Mouse (Mus musculus): ENCODE measurements around the gene Podxl. TPM values are rescaled to one million over a fixed set of nuclear protein-coding genes. Genes with fewer than 3 reads are reported as not detected.
A peak's percentile ranks its signal among the peaks of the same experiment; 100 is the strongest.

Podxl gene
- total RNA-seq (2021) = 10 to 100 TPM; 20.3 to 22.7 TPM
- long read RNA-seq, experiment 1, full-length matches to known transcripts = 3 of 8 reads
- long read RNA-seq, experiment 1, partial matches to known transcripts = 0 of 8 reads
- long read RNA-seq, experiment 1, other reads (novel, unspliced or antisense) = 5 of 8 reads
- long read RNA-seq, experiment 2, full-length matches to known transcripts = 1 of 7 reads
- long read RNA-seq, experiment 2, partial matches to known transcripts = 0 of 7 reads
- long read RNA-seq, experiment 2, other reads (novel, unspliced or antisense) = 6 of 7 reads

DNA sequence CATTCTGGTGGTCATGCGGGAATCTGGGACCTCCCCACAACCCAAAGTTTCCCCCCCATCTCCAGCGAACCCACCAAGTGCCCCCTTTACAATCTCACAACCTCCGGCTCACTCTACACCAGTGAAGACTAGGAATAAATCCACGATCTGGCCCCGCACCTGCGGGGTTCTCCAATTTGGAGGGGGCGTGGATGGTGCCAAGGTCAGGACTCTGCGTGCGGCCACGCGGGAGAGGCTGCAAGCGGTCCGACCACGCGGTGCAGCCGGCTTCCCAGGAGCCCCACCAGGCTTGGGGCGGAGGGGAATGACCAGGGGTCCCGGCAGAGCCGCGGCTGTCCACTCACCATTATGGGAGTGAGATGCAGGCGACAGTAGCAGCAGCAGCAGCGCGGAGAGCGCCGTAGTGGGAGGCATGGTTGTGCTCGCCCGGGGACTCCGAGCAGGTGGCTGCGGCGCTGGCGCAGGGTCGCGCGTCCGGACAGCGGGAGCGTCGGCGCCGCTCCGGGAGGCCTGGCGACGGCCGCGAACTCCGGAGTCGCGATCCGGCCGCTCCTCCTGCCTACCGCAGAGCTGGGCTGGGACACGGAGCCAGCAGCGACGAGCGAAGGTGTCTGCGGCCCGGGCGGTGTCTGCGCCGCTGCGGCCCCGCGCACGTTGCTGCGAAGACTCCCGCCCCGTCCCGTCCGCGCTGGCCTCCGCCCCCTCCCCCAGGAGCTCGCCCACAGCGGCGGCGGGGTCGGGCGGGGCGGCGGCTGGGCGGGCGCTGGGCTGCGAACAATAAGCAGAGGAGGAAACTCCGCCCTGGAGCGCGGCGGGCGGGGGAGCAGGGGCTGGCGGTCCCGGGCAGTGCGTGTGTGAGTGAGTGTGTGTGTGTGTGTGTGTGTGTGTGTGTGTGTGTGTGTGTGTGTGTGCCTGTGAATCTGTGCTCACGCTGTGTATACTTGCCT lies at the start of gene Podxl:
TSS of gene Podxl (minus strand) at position 747 of the 947 bp plus-strand sequence.
- DNase-seq (ENCODE audit: low spot score in 2 of 2) = peak; percentile 52 to 62

DNA sequence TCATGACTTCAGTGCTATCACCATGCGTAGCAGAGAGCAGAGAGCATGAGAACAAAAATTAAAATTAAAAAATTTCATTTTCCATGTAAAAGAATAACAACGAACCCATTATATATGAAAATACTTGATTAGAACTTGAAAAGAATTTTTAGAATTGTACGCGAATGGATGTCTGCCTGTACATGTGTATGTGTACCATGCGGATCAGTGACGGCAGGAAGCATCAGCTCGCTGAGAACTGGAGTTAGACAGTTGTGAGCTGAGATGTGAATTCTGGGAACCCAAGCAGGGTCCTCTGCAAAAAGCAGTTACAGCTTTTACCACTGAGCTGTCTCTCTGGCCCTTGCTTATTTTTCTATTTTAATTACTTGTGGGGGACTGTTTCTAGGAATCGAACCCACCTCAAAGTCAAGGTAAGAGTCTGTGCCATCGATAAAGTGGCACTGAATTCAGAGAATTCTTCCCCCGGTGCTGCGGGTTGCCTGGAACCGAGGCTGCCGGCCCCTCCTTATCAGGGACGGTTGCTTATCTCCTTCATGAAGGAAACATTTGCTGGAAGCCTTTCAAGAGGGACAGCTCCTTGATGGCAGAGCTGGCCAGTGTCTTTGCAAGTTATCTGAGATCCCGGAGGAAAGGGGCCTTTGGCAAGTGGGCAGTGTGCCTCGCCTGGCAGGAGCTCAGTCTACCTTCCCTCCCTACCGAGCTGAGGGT lies 48.9 kb upstream of the Podxl start:
- no peak for DNase-seq (ENCODE audit: low spot score in 2 of 2)

DNA sequence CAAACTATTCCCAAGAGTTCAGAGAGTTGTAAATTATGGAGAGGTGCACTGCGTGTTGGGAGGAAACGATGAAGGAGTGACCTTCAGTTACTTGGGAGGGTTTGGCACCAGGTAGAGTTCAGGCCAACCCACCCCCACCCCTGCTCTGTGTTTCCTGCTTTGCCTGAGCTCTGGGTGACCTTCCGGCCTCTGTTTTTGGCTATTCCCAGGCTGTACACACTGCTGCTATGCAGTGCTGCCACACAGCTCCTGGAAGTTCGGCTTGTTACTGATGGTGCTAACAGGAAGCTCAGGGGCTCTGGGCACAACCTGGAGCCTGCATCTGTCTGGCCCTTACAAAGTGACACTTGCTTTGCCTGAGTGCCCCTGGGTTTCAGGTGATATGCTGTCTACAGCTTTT lies 42.6 kb upstream of the Podxl start:
- DNase-seq (ENCODE audit: low spot score in 2 of 2) = no peak

DNA sequence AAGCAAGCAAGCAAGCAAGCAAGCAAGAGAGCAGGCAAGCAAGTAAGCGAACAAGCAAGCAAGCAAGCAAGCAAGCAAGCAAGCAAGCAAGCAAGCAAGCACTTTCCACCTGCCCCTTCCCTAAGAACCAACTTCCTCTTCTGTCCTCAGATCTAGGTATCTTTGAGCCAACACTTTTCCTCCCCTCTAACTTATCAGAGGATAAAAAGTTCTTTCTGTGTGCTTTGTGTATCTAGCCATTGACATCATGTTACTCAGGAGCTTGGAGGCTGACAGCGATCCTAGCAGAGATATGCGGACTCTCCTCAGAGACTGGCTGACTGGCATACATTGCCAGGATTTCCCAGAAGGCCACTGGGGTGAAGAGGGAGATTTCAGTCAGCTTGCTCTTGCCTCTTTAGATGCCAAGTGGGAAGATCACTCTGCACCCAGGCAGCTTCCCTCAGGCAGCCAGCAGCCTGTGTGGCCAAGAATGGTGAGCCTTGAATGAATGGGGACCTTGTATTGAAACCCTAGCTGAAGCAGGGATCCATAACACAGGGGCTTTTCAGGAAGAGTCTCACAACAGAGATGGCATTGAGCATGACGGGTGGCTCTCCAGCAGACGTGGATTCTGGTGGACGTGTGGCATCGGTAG lies 41.0 kb upstream of the Podxl start:
- DNase-seq (ENCODE audit: low spot score in 2 of 2) = no peak

DNA sequence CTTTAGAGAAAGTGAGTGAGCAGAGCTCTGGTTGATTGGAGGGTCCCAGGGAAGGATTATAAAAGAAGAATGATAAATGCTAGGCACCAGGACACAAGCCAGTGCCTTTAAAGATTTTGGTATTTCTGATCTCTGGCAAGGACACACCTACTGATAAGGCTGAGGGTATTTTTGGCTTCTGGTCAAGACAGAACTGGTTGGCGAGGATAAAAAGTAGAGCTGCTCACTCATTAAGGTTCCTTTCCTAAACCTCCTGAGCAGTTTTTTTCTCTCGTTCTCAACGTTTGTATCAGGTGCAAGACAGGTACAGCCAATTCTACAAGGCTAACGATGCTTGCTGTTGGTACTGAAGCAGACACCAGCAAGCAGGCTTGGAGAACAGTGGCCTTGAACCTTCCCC lies 38.7 kb upstream of the Podxl start:
- DNase-seq (ENCODE audit: low spot score in 2 of 2) = no peak

DNA sequence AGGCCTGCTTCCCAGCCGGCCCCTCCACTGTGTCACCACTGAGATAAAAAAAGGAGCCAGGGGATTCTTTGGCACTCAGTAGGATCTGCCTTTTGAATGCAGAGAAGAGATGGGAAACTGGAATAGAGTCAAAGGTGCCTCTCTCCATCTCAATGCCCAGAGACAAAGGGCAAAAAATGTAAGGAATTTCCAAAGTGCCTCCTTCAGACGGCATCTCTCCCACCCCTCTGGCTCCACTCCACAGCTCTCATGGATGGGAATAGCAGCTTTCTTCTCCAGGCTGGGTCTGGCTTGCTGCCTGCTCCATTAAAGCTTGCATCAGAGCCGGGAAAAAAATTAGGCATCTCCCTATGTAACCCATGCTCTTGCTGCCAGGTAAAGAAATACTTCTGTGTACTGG lies 37.4 kb upstream of the Podxl start:
- peak; percentile 34 to 46 for DNase-seq (ENCODE audit: low spot score in 2 of 2)

DNA sequence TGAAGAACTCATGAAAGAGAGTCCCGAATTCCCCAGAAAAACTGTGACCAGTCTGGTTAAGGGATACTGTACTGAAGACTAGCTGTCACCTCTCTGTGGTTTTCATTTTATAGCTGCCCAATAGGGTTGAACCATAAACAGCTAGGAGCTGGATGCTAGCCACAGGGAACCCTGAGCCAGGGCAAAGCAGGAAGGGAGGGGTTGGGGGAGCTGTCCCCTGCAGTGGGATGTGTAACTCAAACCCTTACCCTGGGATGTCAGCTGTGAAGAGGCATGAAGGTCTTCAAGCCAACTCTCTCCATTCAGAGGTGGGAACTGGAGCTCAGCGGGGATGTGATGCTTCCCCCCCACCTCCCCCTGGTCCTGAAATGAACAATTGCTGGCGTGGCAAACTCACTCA lies 36.1 kb upstream of the Podxl start:
- DNase-seq (ENCODE audit: low spot score in 2 of 2) = no peak

DNA sequence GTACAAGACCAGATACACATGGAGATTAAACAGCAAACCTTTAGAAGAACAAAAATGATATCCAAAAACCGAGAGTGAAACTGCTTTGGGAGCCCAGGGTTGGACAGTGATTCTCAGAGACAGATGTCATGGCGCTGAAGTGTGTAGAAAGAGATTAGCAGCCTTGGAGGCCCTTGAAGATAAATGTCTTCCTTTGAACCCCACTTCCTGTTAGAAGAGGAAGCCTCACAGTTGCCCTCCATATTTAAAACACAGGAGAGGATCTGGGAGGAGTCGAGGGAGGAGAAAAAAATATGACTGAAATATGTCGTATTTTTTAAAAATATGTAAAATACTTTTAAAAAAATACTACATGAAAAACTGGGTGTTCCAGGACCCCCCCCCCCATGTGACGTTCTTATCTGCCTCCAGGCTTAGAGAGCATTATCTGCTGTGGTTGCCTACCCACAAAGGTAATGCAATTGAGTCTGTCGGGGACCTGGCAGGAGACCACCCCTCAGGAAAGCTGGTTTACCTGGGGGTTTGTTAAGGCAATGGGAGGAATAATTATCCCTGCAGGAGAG lies 34.6 kb upstream of the Podxl start:
- DNase-seq (ENCODE audit: low spot score in 2 of 2) = no peak

DNA sequence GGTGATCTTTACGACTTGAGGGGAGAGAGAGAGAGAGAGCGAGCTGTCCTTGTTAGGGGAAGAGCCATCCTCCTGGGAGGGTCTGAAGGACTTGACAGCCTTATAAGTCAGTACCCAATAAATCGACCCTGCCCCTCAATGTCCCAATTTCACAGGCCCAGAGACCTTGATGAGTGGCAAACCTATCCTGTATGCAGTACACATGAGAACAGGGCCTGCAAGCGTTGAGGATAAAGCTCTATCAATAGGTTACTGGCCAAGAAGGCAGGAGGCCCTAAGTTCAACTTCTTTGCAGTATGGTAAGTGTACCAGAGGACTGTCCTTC lies 33.3 kb upstream of the Podxl start:
- DNase-seq (ENCODE audit: low spot score in 2 of 2) = no peak

DNA sequence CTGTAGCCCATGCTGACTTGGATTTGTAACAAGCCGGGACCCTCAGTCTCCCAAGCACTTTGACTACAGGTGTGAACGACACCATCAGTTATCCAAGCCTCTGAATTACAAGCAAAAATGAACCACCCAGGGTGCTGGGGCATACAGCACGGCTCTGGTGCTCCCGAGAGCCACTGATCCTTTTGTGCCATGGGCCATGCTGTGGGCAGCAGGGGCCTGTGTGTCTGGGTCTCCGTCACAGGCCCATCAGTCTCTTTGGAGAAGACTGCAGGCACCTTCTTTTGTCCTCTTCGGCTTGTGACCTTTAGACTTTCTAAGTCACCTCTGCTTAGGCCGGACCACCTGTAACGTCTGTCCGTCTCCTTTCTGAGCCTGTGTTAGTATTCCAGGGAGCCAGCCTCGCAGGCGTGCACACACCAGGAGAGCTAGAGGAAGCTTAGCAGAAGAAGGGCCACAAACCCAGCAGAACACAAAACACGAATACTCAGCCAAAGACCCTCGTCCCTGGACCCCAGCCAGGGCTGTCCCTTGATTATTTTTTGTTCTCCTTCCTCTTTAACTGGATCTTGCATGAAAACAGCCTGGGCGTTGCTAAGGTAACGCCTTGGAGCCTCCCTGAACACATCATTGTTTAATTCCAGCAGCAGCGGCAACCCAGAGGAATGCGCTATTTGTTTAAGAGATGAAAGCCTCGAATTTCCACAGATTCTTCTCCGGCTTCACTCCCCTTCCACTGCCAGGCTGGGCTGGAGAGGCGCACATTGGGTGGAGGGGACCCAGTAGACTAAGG lies 32.8 kb upstream of the Podxl start:
- DNase-seq (ENCODE audit: low spot score in 2 of 2) = peak; percentile 13 to 41

DNA sequence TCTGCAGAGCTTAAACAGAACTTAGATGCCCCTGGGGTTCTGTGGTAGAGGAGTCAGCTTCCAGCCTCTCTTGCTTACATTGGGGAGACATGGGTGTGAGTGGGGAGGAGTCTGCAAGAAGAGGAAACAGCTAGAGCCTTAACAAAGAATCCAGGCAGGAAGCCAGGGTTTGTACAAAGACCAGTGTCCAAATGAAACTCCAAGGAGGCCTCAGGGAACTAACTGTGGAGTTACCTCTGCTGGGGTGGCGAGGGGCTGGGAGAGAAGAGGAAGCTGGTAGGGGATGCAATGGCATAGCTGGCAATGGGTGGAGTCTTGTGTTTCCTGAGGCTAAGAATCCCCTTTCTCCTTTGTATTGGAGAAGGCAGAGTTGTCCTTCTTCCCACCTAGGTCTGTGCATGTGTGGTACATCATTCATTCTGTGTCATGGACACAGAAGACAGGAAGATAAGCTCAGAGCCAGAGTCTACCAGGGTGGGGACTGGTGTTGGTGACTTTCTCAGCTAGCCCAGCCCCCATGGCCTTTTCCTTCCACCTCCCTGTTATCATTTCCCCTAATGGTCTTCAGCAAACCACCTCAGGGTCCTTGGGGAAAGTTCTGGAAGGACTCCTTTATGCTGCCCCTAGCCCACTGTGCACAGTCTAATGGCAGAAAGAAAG lies 28.9 kb upstream of the Podxl start:
- no peak for DNase-seq (ENCODE audit: low spot score in 2 of 2)

DNA sequence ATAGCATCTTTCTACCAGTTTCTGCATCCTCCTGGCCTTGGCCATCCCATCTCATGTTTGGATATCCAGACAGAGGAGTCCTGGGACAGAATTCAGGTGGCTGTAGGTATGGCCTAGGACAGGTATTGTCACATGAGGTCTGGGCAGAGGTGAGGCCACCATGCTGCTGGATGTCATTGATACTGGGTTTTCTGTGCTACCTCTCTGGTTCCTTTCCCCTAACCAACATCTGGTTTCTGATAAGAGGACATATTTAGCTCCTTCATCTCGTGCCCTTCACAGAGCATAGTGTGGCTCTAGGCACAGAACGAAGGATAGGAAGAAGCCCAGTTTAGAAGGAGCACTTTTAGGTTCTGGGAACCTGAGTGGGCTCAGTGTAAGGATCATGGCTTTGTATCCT lies 28.3 kb upstream of the Podxl start:
- DNase-seq (ENCODE audit: low spot score in 2 of 2) = no peak

DNA sequence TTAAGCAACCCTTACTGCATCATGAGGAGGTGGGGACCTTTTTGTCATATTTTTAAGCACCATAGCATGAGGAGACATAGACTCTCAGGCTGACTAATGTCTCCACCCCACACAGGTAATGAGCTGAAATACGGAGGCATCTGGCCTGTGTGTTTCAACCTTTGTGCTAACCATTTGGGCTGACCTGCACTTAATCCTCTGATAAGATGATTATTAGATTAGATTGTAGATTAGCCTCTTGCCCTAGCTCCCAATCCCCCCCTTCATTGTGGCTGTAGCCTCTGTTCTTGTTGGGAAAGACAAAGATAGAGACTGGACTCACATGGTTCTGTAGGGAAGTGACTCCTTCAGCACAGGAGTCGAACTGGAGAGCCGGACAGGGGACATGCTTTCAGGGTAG lies 27.9 kb upstream of the Podxl start:
- DNase-seq (ENCODE audit: low spot score in 2 of 2) = no peak

DNA sequence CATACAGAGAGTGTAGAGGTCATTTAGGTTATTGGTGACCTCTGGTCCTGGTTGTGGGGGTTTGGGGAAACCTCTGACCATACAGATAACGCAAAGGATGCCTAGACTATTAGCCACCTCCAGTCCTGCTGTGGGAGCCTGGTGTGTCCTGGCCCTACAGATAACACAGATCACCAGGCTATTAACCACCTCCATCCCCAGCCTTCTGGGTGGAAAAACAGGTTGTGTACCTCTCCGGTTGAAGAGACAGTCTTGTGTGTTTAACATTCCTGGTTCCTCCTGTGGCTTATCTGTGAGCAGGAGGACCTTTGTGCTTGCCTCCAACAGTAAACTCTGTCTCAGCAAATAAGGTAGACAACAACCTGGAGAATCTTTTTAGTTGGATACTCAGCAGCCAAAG lies 27.0 kb upstream of the Podxl start:
- DNase-seq (ENCODE audit: low spot score in 2 of 2) = no peak

DNA sequence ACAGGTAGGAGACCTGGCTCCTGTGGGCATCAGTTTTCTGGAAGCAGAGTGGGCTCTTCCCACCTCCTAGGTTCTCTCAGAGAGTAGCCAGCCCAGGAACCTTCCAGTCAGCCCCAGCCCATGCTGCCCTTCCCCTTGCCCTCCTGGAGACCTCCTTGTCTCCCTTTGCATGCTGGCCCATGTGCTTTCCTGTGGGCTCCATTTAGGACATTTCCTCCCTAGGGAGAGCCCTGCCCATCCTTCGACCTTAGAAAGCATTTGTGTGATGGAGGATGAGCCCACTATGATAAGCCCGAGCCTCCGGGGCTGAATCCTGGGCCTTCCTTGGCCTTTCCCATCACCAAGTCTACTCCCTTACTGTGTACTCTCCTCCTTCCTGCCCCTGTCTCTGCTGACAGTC lies 25.5 kb upstream of the Podxl start:
- DNase-seq (ENCODE audit: low spot score in 2 of 2) = no peak

DNA sequence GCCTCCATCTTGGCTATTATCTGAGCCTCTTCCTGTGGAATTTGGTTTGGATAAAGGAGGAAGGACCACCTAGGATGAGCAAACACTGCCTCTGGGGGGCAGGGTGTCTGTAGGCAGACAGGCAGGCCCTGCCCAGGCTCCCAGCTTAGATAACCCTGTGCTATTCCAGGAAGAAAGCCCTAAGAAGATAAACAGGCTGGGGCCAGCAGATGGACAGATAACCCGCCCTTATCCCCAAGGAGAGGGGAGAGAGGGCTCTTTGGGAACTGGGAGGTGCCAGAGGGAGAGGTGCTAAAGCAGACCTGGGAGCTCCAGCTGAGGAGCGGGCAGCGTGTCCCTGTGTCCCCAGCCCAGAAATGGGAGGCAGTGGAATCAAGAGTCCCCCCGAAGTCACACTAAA lies 23.9 kb upstream of the Podxl start:
- DNase-seq (ENCODE audit: low spot score in 2 of 2) = no peak

DNA sequence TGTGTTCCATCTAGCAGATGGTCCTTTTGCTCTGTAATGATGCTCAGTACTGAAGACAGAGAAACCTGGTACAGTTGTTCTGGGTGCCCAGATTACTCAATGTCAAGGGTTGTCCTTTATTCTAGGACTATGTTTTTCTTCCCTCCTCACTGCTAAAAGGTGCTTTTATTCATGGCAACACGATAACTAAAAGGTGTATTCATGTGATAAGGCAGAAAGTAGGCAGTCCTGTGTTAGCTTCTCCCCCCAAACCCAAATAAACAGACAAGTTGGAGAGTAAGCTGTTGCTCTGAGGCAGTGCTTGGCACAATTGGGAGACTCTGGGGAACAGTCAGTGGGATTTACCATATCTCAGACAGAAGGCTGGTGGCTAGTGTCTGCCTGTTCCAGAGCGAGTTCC lies 22.3 kb upstream of the Podxl start:
- no peak for DNase-seq (ENCODE audit: low spot score in 2 of 2)

DNA sequence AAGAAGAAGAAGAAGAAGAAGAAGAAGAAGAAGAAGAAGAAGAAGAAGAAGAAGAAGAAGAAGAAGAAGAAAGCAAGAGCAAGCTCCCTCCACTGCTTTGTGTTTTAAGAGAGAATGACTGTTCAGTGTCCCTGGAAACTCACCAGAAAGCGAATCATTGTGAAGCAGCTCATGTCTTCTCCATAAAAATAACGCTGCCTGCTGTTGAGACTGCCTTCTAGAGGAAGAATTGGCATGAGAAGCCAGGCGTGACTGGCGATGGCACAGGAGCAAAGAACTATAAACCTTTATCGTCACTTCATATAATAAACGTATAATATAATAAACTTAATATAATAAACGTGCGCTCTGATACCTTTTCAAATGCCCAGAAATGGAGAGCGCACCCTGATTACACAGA lies 12.4 kb upstream of the Podxl start:
- DNase-seq (ENCODE audit: low spot score in 2 of 2) = peak; percentile 53 to 56

DNA sequence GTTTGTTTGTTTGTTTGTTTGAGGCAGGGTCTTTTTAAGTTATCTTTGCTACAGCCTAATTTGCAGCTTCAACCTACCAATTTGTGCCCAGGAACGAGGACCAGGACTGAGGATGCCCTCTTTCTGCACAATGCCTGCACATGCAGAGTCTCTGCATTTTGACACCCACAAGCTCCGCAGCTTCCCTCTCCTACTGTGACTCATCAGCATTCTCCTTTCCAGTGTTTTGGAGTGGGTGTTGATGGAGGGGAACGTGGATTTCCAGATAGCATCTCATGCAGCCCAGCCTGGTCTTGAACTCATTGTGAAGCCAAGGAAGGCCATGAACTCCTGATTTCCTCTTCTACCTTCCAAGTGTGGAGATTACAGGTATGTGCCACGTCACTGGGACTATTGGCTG lies 11.3 kb upstream of the Podxl start:
- DNase-seq (ENCODE audit: low spot score in 2 of 2) = peak; percentile 34 to 51

DNA sequence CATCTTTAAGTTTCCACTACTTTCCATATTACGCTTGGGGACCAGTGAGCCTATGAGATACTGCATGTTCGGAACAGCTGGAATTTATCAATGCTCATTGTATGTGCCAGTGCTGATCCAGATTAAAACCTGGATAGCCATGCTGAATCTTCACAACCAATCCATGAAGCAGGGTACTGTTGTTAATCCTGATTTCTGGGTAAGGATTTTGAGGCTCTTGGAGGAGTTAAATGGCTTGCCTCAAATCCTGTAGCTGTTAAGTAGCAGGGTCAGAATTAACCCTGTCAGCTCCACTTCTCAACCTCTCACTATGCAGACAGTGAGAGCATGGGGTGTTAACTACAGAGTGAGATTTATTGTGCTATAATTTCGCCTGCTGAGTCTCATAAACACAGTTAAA lies 7.7 kb upstream of the Podxl start:
- DNase-seq (ENCODE audit: low spot score in 2 of 2) = no peak

Data from left cerebral cortex, adult 18-20 months (tissue).